Mouse (Mus musculus) left cerebral cortex, adult 8-10 months (tissue): ENCODE measurements around the gene Wdr46. TPM values are rescaled to one million over a fixed set of nuclear protein-coding genes. Genes with fewer than 3 reads are reported as not detected.

Source experiments
- DNase-seq, 2 experiments: peaks; one replicate each; pipeline ENCODE4 v3.0.0; 2022; ENCODE audit warnings: low spot score in 2 of 2
- total RNA-seq, 4 experiments: library from RNA; stranded (reverse); gene quantifications; 2 replicates each; pipeline ENCODE4 v1.2.4; 2022

The Wdr46 gene
- total RNA-seq, 4 experiments from 2014 or later, result 10.9 to 14.7 (median 13.7) TPM

DNA sequence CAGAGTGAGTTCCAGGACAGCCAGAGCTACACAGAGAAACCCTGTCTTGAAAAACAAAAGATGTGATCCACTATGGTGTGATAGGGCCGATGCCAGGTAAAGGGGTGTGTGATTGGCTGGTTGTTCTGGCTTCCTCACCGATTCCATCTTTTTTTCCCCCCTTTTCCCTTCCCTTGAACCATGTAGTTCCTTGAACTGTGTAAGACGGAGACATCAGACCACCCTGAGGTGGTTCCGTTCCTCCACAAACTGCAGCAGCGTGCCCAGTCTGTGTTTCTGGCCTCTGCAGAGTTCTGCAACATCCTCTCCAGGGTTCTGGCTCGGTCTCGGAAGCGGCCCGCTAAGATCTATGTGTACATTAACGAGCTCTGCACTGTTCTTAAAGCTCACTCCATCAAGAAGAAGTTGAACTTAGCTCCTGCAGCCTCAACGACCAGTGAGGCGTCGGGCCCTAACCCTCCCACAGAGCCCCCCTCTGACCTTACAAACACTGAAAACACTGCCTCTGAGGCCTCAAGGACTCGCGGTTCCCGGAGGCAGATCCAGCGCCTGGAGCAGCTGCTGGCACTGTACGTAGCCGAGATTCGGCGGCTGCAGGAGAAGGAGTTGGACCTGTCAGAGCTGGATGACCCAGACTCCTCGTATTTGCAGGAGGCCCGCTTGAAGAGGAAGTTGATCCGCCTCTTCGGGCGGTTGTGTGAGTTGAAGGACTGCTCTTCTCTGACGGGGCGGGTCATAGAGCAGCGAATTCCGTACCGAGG, 29.2 kb upstream of the Wdr46 start:
- no peak for DNase-seq

DNA sequence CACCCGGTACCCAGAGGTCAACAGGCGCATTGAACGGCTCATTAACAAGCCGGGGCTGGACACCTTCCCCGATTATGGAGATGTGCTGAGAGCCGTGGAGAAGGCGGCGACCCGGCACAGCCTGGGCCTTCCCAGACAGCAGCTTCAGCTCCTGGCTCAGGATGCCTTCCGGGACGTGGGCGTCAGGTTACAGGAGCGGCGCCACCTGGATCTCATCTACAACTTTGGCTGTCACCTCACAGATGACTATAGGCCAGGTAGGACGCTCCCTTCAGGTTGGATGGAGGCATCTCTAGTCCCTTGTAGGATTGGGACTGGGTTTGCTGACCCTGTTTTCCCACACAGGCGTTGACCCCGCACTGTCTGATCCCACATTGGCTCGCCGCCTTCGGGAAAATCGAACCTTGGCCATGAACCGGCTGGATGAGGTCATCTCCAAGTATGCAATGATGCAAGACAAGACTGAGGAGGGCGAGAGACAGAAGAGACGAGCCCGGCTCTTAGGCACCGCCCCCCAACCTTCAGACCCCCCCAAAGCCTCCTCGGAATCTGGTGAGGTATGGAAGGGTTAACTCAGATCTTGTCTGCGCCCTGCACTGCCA, 28.5 kb upstream of the Wdr46 start:
- peak in 1 of 2 experiments; percentile 24 for DNase-seq

DNA sequence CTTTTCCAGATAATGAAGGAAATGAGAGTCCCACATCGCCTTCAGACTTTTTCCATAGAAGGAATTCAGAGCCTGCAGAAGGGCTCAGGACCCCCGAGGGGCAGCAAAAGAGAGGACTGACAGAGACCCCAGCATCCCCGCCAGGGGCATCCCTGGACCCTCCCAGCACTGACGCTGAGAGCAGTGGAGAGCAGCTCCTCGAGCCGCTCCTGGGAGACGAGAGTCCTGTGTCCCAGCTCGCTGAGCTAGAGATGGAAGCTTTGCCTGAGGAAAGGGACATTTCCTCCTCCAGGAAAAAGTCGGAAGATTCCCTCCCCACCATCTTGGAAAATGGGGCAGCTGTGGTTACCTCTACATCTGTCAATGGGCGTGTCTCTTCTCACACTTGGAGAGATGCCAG, 27.2 kb upstream of the Wdr46 start:
- DNase-seq, result no peak

GRCm38 (mm10) chr17:33913905-33914304, 26.6 kb upstream of the Wdr46 start:
- no peak for DNase-seq

DNA sequence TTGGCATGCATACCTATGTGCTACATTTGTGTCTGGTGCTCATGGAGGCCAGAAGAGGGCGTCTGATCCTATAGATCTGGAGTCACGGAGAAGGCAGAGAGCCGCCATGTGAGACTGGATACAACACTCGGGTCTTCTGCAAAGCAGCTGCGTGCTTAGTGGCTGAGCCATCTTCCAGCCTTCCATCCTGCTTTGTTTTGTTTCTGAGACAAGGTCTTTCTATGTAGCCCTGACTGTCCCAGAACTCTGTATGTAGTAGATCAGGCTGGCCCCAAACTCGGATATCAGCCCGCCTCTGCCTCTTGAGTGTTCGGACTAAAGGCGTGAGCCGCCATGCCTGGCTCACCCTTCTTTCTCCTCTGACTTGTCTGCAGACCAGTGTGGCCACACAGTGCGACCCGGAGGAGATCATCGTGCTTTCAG, 25.5 kb upstream of the Wdr46 start:
- peak in 1 of 2 experiments; percentile 9 for DNase-seq

DNA sequence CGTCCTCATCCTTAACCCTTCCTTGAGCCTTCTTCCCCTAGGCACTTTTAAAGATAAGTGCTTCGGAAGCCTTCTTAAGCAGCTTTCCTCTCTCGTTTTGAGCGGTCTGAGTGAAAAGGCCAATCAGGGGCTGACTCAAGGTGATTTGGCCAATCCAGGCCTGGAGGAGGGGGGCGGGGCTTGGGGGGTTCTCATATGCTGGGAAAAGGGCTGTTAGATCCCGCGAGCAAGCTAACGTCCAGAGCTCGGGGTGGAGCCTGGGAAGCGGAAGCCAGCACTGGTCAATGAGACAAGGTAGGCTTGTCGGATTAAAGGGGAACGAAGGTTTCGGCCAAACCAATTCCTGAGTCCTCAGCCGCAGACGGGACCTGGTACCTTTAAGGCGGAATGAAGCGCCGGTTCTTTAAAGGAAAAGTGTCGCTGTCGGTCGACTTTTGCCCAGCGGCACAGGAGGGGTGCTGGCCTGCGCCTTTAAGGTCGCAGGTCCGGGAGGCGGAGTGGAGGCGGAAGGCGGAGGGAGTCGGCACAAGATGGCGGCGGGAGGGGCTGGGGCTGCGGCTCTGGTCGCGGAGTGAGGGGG, 24.7 kb upstream of the Wdr46 start, which contains the start of the genes Tapbp and Zbtb22:
Tapbp (plus strand) TSS at position 229 of the 580 bp plus-strand sequence.
Zbtb22 (plus strand) TSS at position 234 of the 580 bp plus-strand sequence.
- DNase-seq, result peak; percentile 94 to 97

- peak in 1 of 2 experiments; percentile 28 for DNase-seq
Measured at GRCm38 (mm10) chr17:33916294-33916693, 24.2 kb upstream of the Wdr46 start.

- peak in 1 of 2 experiments; percentile 36 for DNase-seq
Measured at GRCm38 (mm10) chr17:33916847-33917655, 23.4 kb upstream of the Wdr46 start.

DNA sequence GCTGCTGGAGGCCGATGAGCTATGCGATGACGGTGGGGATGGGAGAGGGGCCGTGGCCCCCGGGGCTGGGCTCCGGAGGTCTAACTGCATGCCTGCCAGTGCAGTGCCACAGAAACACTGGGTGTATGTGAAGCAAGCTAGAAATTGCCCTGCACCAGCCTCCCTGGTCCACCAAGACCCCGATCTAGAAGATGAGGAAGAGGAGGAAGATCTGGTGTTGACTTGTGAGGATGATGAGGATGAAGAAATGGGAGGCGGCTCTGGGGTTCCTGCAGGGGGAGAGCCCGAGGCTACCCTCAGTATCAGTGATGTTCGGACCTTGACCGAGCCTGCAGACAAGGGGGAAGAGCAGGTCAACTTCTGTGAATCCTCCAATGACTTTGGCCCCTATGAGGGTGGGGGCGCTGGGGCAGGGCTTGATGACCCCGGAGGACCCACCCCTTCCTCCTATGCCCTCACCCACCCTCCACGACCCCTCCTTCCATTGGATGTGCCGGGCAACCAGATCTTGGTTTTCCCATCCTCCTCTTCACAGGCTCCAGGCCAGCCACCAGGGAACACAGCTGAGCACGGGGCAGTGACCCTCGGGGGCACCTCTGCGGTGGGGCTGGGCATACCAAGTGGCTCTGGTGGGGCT, 22.7 kb upstream of the Wdr46 start:
- DNase-seq, result peak in 1 of 2 experiments; percentile 26

DNA sequence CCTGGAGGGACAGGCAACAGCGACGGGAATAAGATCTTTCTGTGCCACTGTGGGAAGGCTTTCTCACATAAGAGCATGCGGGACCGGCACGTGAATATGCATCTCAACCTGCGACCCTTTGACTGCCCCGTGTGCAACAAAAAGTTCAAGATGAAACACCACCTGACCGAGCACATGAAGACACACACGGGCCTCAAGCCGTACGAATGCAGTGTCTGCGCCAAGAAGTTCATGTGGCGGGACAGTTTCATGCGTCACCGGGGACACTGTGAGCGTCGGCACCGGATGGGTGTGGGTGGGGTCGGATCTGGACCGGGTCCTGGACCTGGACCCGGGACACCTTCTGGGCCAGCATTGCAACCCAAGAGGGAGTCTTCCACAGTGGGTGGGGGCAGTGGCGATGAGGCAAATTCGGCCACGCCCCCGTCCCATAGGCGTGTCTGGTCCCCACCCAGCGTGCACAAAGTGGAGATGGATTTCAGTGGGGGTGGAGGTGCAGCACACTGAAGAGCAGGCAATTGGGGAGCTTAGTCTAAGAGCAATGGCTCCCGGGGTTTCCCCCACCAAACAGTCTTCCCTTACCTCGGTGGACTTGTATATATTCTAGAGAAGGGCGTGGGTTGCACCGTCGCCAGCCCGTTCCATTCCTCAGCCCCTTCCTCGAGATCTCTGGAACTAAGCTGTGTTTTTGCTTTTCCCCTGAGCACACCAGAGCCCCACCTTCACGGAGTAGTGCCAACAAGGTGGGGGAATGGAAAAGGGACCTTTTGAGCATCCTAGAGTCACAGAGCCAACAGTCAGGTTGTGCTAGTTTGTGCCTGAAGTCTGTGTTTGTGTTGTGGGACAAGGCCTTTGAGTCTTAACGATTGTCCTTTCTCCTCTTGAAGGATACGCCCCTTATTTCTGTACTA, 21.9 kb upstream of the Wdr46 start:
- DNase-seq, result peak in 1 of 2 experiments; percentile 31

- peak; percentile 47 to 49 for DNase-seq
Measured at GRCm38 (mm10) chr17:33919351-33920281, 20.8 kb upstream of the Wdr46 start.

- DNase-seq, result peak; percentile 67 to 72
Measured at GRCm38 (mm10) chr17:33920282-33921097, 20.0 kb upstream of the Wdr46 start.

GRCm38 (mm10) chr17:33921361-33921760, 19.1 kb upstream of the Wdr46 start:
- peak in 1 of 2 experiments; percentile 8 for DNase-seq

DNA sequence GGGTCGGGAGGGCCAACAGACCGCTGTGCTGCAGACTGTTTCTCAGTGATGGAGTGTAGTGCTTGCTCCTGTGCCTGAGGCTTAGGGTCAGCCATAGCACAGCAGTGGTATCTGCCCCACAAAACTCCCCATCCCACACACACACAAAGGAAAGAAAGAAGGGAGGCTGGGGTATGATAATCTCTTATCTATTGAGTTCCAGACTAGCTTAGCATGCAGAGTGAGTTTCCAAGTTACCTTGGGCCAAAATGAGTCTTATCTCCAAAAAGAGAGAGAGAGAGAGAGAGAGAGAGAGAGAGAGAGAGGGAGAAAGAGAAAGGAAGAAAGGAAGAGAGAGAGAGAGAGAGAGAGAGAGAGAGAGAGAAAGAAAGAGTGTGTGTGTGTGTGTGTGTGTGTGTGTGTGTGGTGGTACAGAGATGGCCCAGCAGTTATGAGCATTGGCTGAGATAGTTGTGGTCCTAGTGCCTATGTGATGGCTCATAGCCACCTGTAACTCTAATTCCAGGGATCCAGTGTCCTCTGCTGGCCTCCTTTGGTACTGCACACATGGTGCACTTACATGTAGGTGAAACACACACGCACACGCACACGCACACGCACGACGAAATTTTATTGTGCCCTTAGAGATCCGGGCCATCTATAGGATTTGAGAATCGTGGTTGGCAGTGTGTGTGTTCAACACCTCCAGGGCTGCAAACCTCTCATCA, 15.7 kb upstream of the Wdr46 start:
- no peak for DNase-seq

GRCm38 (mm10) chr17:33925406-33926116, 14.9 kb upstream of the Wdr46 start:
- no peak for DNase-seq

GRCm38 (mm10) chr17:33926207-33926932, 14.1 kb upstream of the Wdr46 start:
- DNase-seq, result no peak
